Mouse (Mus musculus) frontal cortex, adult (tissue): ENCODE results near the gene Endog.

Experiments
- ATAC-seq: cut with Nextera tagmentation; 2 replicates; pipeline ENCODE4 v1.9.2; 2017; ENCODE audit warnings: mild to moderate bottlenecking, moderate library complexity, mixed read lengths; ENCODE audit not compliant: low TSS enrichment

Gene Endog

DNA sequence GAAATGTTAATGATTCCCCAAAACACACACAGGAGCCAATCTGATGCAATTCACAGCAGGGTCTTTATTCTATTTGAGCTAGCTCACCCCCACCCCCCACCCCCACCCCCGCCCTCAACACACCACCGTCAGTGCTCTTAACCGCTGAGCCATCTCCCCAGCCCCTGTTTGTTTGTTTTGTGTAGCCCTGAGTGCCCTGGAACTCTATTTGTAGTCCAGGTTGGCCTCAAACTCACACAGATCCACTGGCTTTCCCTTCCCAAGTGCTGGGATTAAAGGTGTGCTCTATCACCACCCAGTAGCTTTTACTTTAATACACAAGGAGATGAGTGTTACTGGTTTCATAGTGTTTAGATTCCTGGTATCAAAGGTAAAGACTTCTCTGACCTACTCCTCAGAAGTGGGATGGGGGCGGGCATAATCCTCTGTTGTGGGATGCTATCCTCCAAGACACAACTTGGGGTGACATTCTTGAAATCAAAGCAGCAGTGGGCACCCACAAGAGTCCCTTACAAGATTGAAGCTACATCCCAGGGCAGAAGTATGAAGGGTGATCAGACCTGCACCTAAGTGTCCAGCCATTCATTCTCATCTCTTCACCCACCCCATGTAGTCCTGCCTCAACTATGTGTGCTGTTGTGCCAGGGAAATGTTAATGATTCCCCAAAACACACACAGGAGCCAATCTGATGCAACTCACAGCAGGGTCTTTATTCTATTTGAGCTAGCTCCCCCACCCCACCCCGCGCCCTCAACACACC is 40.3 kb downstream of the Endog start:
- ATAC-seq = no peak

DNA sequence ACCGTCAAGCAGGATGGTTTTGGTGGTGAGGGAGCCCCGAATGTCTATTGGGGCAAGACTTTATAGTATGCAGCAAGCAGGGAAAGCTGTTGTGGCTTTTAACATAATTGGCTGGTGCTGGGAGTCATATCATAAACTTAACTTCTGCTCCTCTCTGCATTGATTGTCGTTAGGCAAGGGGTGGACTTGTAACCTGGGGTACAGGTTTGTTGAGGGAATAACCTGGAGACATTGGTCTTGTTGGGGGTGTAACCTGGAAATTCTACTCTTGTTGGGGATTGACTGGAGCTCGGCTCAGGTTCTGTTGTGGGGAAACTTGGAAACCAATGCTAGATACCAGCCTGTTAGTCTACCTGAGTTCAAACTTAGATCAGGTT is 40.9 kb downstream of the Endog start:
- no peak for ATAC-seq

DNA sequence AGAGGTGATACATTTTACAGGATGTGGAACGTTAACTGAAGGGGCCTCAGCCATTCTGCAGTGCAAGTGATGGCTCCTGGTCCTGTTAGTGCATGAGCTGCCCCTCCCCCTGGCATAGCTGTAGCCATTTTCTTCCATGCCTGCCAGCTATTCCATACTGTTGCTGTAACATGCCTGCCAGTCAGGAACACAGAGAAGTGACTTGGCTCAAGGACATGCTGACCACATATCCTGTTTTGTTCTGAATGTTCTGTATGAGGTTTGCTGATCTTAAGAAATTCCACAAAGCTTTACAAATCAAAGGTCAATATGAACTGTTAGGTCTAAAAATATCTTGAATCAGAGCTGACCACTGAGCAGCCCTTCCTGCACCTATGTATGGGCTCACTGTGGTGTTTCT is 41.7 kb downstream of the Endog start:
- no peak for ATAC-seq

GRCm38 (mm10) chr2:30214745-30215144 is 43.5 kb downstream of the Endog start:
- no peak for ATAC-seq

- no peak for ATAC-seq
These were observed 44.2 kb downstream of the Endog start for GRCm38 (mm10) chr2:30215493-30215892.

DNA sequence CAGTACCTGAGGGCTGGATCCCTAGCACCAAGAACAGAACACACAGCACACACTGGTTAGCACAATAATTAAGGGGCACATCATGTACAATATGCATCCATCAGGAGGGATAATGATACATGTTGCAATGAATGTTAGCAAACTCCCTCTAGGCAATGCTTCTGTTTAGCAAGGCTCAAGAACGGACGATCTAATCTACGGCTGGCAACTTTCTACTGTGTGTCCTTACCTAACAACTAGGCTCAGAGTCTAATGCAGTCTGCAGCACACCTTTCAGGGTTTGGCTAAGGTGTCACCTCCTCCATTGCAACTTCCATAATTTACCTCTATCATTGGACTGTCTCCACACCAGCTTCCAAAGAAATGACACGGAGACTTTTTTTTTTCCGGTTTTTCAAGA is 45.0 kb downstream of the Endog start:
- ATAC-seq = no peak
